Mouse (Mus musculus): ENCODE measurements around the gene Rufy3. TPM values are rescaled to one million over a fixed set of nuclear protein-coding genes. Genes with fewer than 3 reads are reported as not detected.

Gene Rufy3
- polyA plus RNA-seq, 1 experiment from 2014 or later, result 3.7 TPM

- H3K9me3 ChIP-seq (replicated peaks), result no peaks in the 10 kb centered on the region
- peak; percentile 30 for ATAC-seq (ENCODE audit: low read depth)
- WGBS (ENCODE audit: insufficient replicate concordance), result under 1% methylated on average over 47 of the region's 47 CpGs
- peak overlapping the region; percentile 96 for H3K4me3 ChIP-seq (replicated peaks)
- peak; percentile 29 for DNase-seq
- peak overlapping the region; percentile 97 for H3K9ac ChIP-seq
- H3K27ac ChIP-seq, result peak overlapping the region; percentile 92
- H3K27me3 ChIP-seq, result no peaks in the 10 kb centered on the region
- peaks cover 32% of the 10 kb centered on the region for H3K36me3 ChIP-seq
- peak overlapping the region; percentile 94 for H3K4me2 ChIP-seq
- peaks cover 52% of the 10 kb centered on the region for H3K4me1 ChIP-seq (replicated peaks)
These were observed 110.0 kb downstream of the Rufy3 start for GRCm38 (mm10) chr5:88674703-88675442.

DNA sequence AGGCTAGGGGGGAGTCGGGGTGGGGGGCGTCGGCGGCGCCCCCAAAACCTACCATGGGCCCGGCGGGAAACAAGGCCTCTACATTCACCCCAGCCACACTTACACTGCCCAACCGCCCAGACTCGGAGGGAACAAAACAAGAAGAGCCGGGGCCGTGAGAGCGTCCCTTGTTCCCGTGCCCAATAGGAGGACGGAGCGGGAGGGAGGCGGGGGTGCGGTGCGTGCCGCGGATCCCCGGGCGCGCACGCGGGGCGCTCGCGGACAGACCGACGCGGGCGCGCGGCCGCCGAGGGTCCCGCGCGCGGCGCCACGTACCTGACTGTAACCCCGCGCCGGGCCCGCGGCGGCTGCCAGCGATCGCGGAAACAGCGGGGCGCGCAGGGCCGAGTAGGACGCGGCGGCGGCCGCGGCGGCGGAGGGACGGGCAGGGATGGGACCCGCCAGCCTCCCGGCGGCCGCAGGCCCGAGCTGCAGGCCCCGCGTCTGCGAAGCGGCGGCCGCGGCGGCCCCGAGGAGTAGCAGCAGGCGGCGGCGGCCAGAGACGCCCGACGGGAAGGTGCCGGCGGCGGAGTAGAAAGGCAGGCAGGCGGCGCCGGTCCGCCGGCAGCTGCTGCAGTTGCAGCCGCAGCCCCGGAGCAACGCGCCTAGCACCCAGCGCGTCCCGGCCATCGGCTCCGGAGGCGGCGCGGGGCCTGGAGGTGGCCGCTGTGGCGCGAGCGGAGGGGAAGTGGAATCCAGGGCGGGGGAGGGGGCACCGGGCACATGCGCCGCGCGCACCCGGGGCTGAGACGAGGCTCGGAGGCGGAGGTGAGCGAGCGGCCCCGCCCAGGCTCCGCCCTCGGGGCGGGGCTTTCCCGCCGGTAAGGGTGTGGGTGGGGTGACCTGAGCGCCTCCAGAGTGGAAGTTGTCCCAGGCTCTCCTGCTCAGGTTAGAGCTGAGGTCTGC is 110.9 kb downstream of the Rufy3 start, which contains the start of gene Grsf1:
TSS of gene Grsf1 (minus strand) at position 729 of the 945 bp plus-strand sequence.
- no peaks in the 10 kb centered on the region for H3K9me3 ChIP-seq (replicated peaks)
- no peaks in the 10 kb centered on the region for H3K27me3 ChIP-seq
- under 1% methylated on average over 104 of the region's 127 CpGs for WGBS (ENCODE audit: insufficient replicate concordance)
- peaks cover 24% of the 10 kb centered on the region for H3K36me3 ChIP-seq
- peak within 1 kb of the TSS; percentile 92 for H3K27ac ChIP-seq
- peak within 1 kb of the TSS; percentile 97 for H3K9ac ChIP-seq
- peak; percentile 86 for DNase-seq
- peaks cover 53% of the 10 kb centered on the region for H3K4me1 ChIP-seq (replicated peaks)
- H3K4me2 ChIP-seq, result peak within 1 kb of the TSS; percentile 94
- peak; percentile 92 for ATAC-seq (ENCODE audit: low read depth)
- H3K4me3 ChIP-seq (replicated peaks), result peak within 1 kb of the TSS; percentile 96

GRCm38 (mm10) chr5:88678929-88679328 is 114.1 kb downstream of the Rufy3 start:
- WGBS (ENCODE audit: insufficient replicate concordance), result 32% methylated on average over 7 of the region's 7 CpGs
- DNase-seq (peak; percentile 31), ATAC-seq (ENCODE audit: low read depth) (peak; percentile 12)
- Histone ChIP-seq H3K4me1 (replicated peaks) (peaks cover 50% of the 10 kb centered on the region), H3K9me3 (replicated peaks) (no peaks in the 10 kb centered on the region), H3K4me3 (replicated peaks) (no peak overlapping the region), H3K9ac (no peak overlapping the region), H3K27ac (peak overlapping the region; percentile 24; the same call in 1 of the 2 replicates), H3K36me3 (no peaks in the 10 kb centered on the region), H3K27me3 (peaks cover 11% of the 10 kb centered on the region; the same call in 1 of the 2 replicates), H3K4me2 (peak overlapping the region; percentile 28)

DNA sequence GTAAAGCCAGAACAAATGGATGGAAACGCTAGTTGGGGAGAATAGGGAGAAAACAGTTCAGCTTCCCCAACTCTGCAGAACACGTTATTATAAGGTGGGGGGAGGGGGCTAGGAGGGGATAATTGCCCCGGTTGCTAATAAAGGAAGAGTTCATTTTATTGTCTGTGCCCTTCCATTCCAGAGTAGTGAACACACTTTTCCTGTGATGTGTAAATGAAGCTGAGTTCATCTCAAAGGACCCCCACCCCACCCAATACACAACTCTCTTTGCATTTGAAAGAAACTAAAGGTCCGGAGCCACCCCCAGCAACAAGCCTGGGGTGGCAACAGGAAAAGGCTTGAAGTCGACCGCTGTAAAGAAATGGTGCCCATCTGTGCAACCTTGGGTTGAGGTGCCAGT is 114.5 kb downstream of the Rufy3 start:
- no peak for DNase-seq
- no peak overlapping the region for H3K27ac ChIP-seq
- H3K4me3 ChIP-seq (replicated peaks), result no peak overlapping the region
- no peak overlapping the region for H3K9ac ChIP-seq
- no peaks in the 10 kb centered on the region for H3K9me3 ChIP-seq (replicated peaks)
- WGBS (ENCODE audit: insufficient replicate concordance), result 36% methylated on average over 6 of the region's 6 CpGs
- no peaks in the 10 kb centered on the region for H3K36me3 ChIP-seq
- peaks cover 47% of the 10 kb centered on the region for H3K4me1 ChIP-seq (replicated peaks)
- no peak for ATAC-seq (ENCODE audit: low read depth)
- H3K4me2 ChIP-seq, result 0 out of 2 replicates have a peak overlapping the region, but pooled peaks have one; percentile 28
- H3K27me3 ChIP-seq, result peaks cover 16% of the 10 kb centered on the region; the same call in 1 of the 2 replicates

- H3K4me3 ChIP-seq (replicated peaks), result no peak overlapping the region
- H3K9me3 ChIP-seq (replicated peaks), result no peaks in the 10 kb centered on the region
- H3K36me3 ChIP-seq, result no peaks in the 10 kb centered on the region
- no peak overlapping the region for H3K9ac ChIP-seq
- H3K27ac ChIP-seq, result no peak overlapping the region
- ATAC-seq (ENCODE audit: low read depth), result no peak
- H3K27me3 ChIP-seq, result peaks cover 28% of the 10 kb centered on the region; the same call in 1 of the 2 replicates
- WGBS (ENCODE audit: insufficient replicate concordance), result 82% methylated on average over 6 of the region's 6 CpGs
- H3K4me2 ChIP-seq, result no peak overlapping the region
- peaks cover 42% of the 10 kb centered on the region for H3K4me1 ChIP-seq (replicated peaks)
- no peak for DNase-seq
These were observed 115.7 kb downstream of the Rufy3 start for GRCm38 (mm10) chr5:88680567-88680966.

DNA sequence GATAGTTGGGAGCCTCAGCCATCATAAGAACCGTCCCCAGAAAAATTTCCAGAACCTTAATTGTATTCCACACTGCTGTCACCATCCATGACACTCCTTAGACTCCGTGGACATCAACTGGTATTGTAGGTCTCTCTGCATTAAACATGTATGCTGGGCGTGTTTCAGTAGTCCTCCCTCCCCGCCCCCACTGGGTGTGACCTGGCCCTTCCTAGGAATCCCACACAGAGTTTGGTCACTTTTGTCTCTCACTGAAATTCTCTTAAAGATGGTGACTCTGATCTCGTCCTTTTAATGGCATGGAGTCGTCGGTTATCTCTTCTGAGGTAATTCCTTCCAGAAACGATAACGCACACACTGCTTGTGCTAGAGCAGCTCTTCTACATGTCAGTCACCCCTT is 118.9 kb downstream of the Rufy3 start:
- 64% methylated on average over 9 of the region's 9 CpGs for WGBS (ENCODE audit: insufficient replicate concordance)
- Histone ChIP-seq H3K4me3 (replicated peaks) (no peak overlapping the region), H3K4me2 (no peak overlapping the region), H3K4me1 (replicated peaks) (peaks cover 29% of the 10 kb centered on the region), H3K9ac (no peak overlapping the region), H3K27ac (no peak overlapping the region), H3K9me3 (replicated peaks) (no peaks in the 10 kb centered on the region), H3K27me3 (peaks cover 33% of the 10 kb centered on the region; the same call in 1 of the 2 replicates), H3K36me3 (no peaks in the 10 kb centered on the region)
- ATAC-seq (ENCODE audit: low read depth) (no peak), DNase-seq (no peak)

DNA sequence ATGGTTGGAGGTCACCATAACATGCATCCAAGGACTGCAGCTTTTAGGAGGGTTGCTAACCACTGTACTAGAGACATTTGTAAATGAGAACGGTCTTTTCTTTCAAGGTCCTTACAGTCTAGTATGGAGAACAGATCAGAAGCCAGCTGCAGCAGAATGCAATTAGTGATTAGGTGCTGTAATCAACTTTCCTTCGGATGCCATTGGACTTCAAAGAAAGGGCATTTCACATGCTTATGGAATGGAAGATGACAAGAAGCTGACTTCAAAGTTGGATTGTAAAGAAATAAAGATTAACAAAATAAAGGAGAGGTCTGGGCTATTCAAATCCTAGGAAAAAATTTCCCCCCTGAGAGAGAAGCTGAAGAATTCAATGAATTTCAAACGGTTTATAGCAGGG is 119.4 kb downstream of the Rufy3 start:
- DNase-seq, result no peak
- WGBS (ENCODE audit: insufficient replicate concordance), result 28% methylated on average over 3 of the region's 3 CpGs

DNA sequence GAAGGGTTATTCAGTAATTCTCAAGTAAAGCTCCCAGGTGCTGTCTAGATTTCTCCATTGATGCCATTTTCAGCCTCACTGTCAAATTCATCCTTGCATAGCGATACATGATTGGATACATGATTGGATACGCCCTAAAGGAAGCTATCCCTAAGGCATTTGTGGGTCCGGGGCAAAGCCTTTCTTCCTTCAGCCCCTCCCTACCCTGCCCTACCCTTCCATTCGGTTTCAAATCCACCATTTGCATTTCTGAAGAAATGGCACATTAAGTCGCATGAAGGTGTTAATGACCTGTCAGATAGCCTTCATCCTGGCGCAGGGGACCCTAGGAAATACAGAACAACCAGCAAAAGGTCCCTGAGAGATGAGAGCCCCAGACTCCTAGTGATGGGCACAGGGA is 120.5 kb downstream of the Rufy3 start:
- H3K27me3 ChIP-seq, result peaks cover 33% of the 10 kb centered on the region; the same call in 1 of the 2 replicates
- H3K36me3 ChIP-seq, result no peaks in the 10 kb centered on the region
- H3K9me3 ChIP-seq (replicated peaks), result no peaks in the 10 kb centered on the region
- no peak overlapping the region for H3K4me3 ChIP-seq (replicated peaks)
- no peak for ATAC-seq (ENCODE audit: low read depth)
- H3K4me1 ChIP-seq (replicated peaks), result peaks cover 21% of the 10 kb centered on the region
- no peak overlapping the region for H3K9ac ChIP-seq
- no peak for DNase-seq
- no peak overlapping the region for H3K4me2 ChIP-seq
- 16% methylated on average over 6 of the region's 6 CpGs for WGBS (ENCODE audit: insufficient replicate concordance)
- no peak overlapping the region for H3K27ac ChIP-seq

More for the DNA sequence above, 119.4 kb downstream of the Rufy3 start:
- Histone ChIP-seq H3K36me3 (no peaks in the 10 kb centered on the region), H3K4me3 (replicated peaks) (no peak overlapping the region), H3K9me3 (replicated peaks) (no peaks in the 10 kb centered on the region), H3K27ac (no peak overlapping the region), H3K4me2 (no peak overlapping the region), H3K27me3 (peaks cover 33% of the 10 kb centered on the region; the same call in 1 of the 2 replicates), H3K4me1 (replicated peaks) (peaks cover 27% of the 10 kb centered on the region), H3K9ac (no peak overlapping the region)
- ATAC-seq (ENCODE audit: low read depth), result no peak

DNA sequence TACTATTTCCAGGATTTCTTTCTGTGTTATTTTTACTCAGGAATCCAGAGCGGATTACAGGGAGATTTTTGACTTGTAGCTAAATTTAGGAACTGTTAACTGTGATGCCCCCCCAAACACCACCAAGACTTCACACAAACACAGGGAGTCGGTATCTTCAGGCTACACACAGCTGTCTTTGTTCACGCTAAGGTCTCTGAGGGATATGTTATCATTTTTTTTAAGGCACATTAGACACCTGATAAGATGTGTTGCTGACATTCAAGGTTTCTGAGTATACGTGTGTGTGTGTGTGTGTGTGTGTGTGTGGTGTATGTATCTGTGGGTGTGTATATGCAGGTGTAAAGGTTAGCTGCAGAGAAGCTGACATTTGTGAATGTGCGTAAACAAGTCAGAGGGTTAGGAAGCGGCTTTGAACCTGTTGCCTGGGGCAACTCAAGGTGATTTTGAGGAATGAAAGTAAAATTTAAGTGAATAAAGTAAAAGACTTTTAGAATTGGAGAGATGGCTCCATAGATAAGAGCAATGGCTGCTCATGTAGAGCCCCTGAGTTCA is 121.0 kb downstream of the Rufy3 start:
- H3K27me3 ChIP-seq, result peaks cover 33% of the 10 kb centered on the region; the same call in 1 of the 2 replicates
- no peaks in the 10 kb centered on the region for H3K36me3 ChIP-seq
- ATAC-seq (ENCODE audit: low read depth), result peak; percentile 66
- H3K27ac ChIP-seq, result no peak overlapping the region
- no peak for DNase-seq
- H3K4me2 ChIP-seq, result no peak overlapping the region
- WGBS (ENCODE audit: insufficient replicate concordance), result 35% methylated on average over 6 of the region's 6 CpGs
- H3K4me1 ChIP-seq (replicated peaks), result peaks cover 21% of the 10 kb centered on the region
- H3K9ac ChIP-seq, result no peak overlapping the region
- no peak overlapping the region for H3K4me3 ChIP-seq (replicated peaks)
- H3K9me3 ChIP-seq (replicated peaks), result no peaks in the 10 kb centered on the region

DNA sequence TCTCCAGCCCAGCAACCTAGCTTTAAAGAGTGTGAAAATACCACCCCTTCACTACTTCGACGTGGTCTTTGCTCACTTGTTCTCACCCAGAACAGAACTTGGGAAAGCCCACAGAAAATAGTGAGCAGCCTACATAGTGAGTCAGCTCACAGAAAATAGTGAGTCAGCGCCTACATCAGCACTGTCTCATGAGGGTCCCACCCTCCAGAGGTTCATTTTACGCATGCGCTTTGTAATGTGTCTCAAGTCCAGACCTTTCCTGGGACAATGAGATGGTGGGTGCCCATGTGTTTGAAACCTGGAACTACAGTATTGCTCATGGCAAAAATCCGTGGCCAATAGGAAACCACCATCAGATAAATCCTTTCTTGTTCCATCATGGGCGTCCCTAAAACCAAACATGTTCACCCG is 123.2 kb downstream of the Rufy3 start:
- H3K9me3 ChIP-seq (replicated peaks), result no peaks in the 10 kb centered on the region
- H3K27ac ChIP-seq, result no peak overlapping the region
- no peak overlapping the region for H3K4me3 ChIP-seq (replicated peaks)
- H3K4me1 ChIP-seq (replicated peaks), result peaks cover 21% of the 10 kb centered on the region
- ATAC-seq (ENCODE audit: low read depth), result no peak
- H3K9ac ChIP-seq, result no peak overlapping the region
- peaks cover 29% of the 10 kb centered on the region; the same call in 1 of the 2 replicates for H3K27me3 ChIP-seq
- 61% methylated on average over 8 of the region's 8 CpGs for WGBS (ENCODE audit: insufficient replicate concordance)
- no peak for DNase-seq
- no peak overlapping the region for H3K4me2 ChIP-seq
- no peaks in the 10 kb centered on the region for H3K36me3 ChIP-seq

Measured in liver, embryonic 13.5 days (tissue).